8 mouse cellular contexts compared by ENCODE assay signal in the genomic region with DNA sequence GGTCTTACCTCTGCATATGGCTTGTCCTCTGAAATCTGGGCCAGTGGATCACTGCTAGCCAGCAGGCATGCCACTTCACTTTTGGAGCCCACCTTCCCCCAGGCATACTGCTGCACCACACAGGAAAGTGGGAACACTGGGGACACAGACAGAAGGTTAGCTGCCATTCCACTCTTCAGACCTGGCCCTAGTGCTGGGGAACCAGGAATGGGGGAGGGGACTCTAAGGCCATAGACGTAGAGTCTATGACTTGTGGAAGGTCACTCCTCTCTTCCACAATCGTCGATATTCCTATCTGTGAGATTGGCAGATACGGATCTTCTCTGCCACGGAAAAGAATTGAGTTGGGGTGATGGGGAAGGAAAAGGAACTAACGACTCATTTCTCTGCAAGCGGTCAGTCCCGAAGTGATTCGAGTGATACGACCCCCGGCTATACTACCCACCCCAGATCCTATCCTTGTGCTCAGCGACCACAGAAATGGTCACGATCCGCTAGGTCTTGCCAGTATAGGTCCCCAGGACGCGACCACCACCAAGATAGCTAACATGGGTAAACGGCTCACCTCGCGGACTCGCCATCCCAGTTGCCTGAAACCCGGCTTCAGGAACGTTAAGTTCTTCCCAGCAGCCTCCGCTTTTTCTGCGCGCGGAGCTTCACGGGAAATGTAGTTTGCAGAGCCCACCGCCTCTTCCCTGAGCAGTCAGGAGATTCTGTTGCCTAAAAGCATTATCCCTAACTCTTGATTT. TPM values are rescaled to one million over a fixed set of nuclear protein-coding genes. Genes with fewer than 3 reads are reported as not detected.
DNase-seq lines count a peak whose midpoint lies in the region; ATAC-seq and TF ChIP-seq lines count a peak whose summit lies in the region.

A gene (minus strand): TSS at position 625 of the 749 bp plus-strand sequence.

- no peak for TF ChIP-seq EP300 in ES-Bruce4 (IDR thresholded peaks at IDR 0.05; ENCODE audit: insufficient read depth, low read depth, low read length)

- peak; percentile 75 to 84 for DNase-seq in heart, postnatal 10 days
- peak; percentile 83 to 84 for DNase-seq in kidney, postnatal 4 days
- DNase-seq in lung, adult 2 months = peak; percentile 54
- peak; percentile 56 to 62 for DNase-seq in thymus, postnatal 36 days

- 1% methylated on average over 28 of the region's 28 CpGs for WGBS in forebrain, embryonic 13.5 days
- under 1% methylated on average over 28 of the region's 28 CpGs for WGBS in lung, adult 2 months
- WGBS in olfactory bulb, adult 2 months = 5% methylated on average over 28 of the region's 28 CpGs

- TF ChIP-seq CTCF in ES-Bruce4 (IDR thresholded peaks at IDR 0.05; ENCODE audit: low read depth, low read length) = no peak
- no peak for TF ChIP-seq CTCF in lung, adult 2 months (IDR thresholded peaks at IDR 0.05; ENCODE audit: insufficient read depth, low read length)
- TF ChIP-seq CTCF in olfactory bulb, adult 2 months (IDR thresholded peaks at IDR 0.05; ENCODE audit: insufficient read depth, low read depth, low read length) = no peak

- H3K9ac ChIP-seq in ES-Bruce4 (ENCODE audit: low read depth, poor library complexity, severe bottlenecking) = peak within 1 kb of the TSS; percentile 58
- peak within 1 kb of the TSS; percentile 79 for H3K9ac ChIP-seq in forebrain, embryonic 13.5 days

- intact Hi-C loops in heart, postnatal 10 days (cut with DNase I) = no loop called here

- peak within 1 kb of the TSS; percentile 80 for H3K4me2 ChIP-seq in forebrain, embryonic 13.5 days

- peak within 1 kb of the TSS; percentile 94 for H3K4me3 ChIP-seq in ES-Bruce4 (ENCODE audit: low read depth, low read length)
- H3K4me3 ChIP-seq in forebrain, embryonic 13.5 days = peak within 1 kb of the TSS; percentile 57
- H3K4me3 ChIP-seq in lung, adult 2 months (replicated peaks; ENCODE audit: extremely low read depth, low read depth, low read length) = peak within 1 kb of the TSS; percentile 99
- H3K4me3 ChIP-seq in olfactory bulb, adult 2 months (ENCODE audit: insufficient read depth, low read depth, low read length) = peak within 1 kb of the TSS; percentile 97

- no peak within 1 kb of the TSS for H3K27ac ChIP-seq in ES-Bruce4 (ENCODE audit: insufficient read depth, low read length)
- H3K27ac ChIP-seq in forebrain, embryonic 13.5 days = no peak within 1 kb of the TSS
- H3K27ac ChIP-seq in olfactory bulb, adult 2 months (ENCODE audit: insufficient read depth, low read depth, low read length) = no peak within 1 kb of the TSS

- peaks cover 3% of the 10 kb centered on the region; the same call in 1 of the 2 replicates for H3K36me3 ChIP-seq in ES-Bruce4 (ENCODE audit: control insufficient read depth, insufficient read depth, low read length, poor library complexity, severe bottlenecking)
- peaks cover 35% of the 10 kb centered on the region for H3K36me3 ChIP-seq in forebrain, embryonic 13.5 days (ENCODE audit: poor library complexity, severe bottlenecking)

- TF ChIP-seq POLR2A in ES-Bruce4 (IDR thresholded peaks at IDR 0.05; ENCODE audit: insufficient read depth, low read length) = peak; percentile 76
- TF ChIP-seq POLR2A in lung, adult 2 months (IDR thresholded peaks at IDR 0.05; ENCODE audit: borderline replicate concordance, extremely low read depth, low read depth, low read length) = peak; percentile 64; the same call in 1 of the 2 replicates
- peak; percentile 46; the same call in 1 of the 2 replicates for TF ChIP-seq POLR2A in olfactory bulb, adult 2 months (IDR thresholded peaks at IDR 0.05; ENCODE audit: insufficient read depth, low read depth, low read length)

- ATAC-seq in cerebellum, adult (ENCODE audit: insufficient number of reproducible peaks, low FRiP score, low TSS enrichment) = 0 out of 2 replicates have a peak, but pooled peaks have one; percentile 49
- ATAC-seq in forebrain, embryonic 13.5 days = peak; percentile 61

- H3K9me3 ChIP-seq in ES-Bruce4 (replicated peaks; ENCODE audit: control insufficient read depth, insufficient read depth, low read length, poor library complexity, severe bottlenecking) = no peaks in the 10 kb centered on the region
- H3K9me3 ChIP-seq in forebrain, embryonic 13.5 days (replicated peaks) = no peaks in the 10 kb centered on the region

- peaks cover 5% of the 10 kb centered on the region for H3K4me1 ChIP-seq in ES-Bruce4 (ENCODE audit: control insufficient read depth, insufficient read depth, low read length)
- H3K4me1 ChIP-seq in forebrain, embryonic 13.5 days = peaks cover 13% of the 10 kb centered on the region
- H3K4me1 ChIP-seq in lung, adult 2 months (ENCODE audit: control insufficient read depth, insufficient read depth, low read length) = peaks cover 2% of the 10 kb centered on the region; the same call in 1 of the 2 replicates
- peaks cover 17% of the 10 kb centered on the region; the same call in 1 of the 2 replicates for H3K4me1 ChIP-seq in olfactory bulb, adult 2 months (ENCODE audit: control insufficient read depth, insufficient read depth, low read length)

- no peaks in the 10 kb centered on the region for H3K27me3 ChIP-seq in ES-Bruce4 (ENCODE audit: control insufficient read depth, insufficient read depth, low read length, poor library complexity, severe bottlenecking)
- H3K27me3 ChIP-seq in forebrain, embryonic 13.5 days = no peaks in the 10 kb centered on the region

RNA-seq across cellular contexts. Expression of the gene that starts here (rescaled TPM):
- polyA plus RNA-seq in ES-Bruce4 (2011; ENCODE audit: insufficient read depth, insufficient read length, low read depth, missing spikeins) = 39.1 TPM in 2 replicates
- polyA plus RNA-seq in forebrain, embryonic 13.5 days (2015; fragmentation: Nextera tagmentation; extraction: Ambion mirVana) = 63.2 and 70.0 TPM in 2 replicates
- 100 to 1,000 TPM; 129 to 131 TPM for total RNA-seq in heart, postnatal 10 days (2021)
- 18.1 and 28.4 TPM in 2 replicates for polyA plus RNA-seq in lung, adult 2 months (2012; rRNA removed)
- polyA plus RNA-seq in olfactory bulb, adult 2 months (2012; ENCODE audit: insufficient read depth, insufficient read length, low replicate concordance, missing spikeins) = not detected in 2 replicates

Comparison
In these comparisons a context has a peak if more than half of its experiments do, and no peak if none do; other contexts are left out.
1. RNA of the gene that starts here (polyA plus RNA-seq): 63.2 to 70.0 TPM in forebrain, embryonic 13.5 days, 39.1 TPM in ES-Bruce4 and 18.1 to 28.4 TPM in lung, adult 2 months; not detected in olfactory bulb, adult 2 months; every median in the first group is over 10 times any median in the second.
2. Peak in every context shown above with its lines, with median percentiles within 50 percentile points of each other: H3K4me3 ChIP-seq, POLR2A ChIP-seq and DNase-seq.